Mouse (Mus musculus) monocyte, adult 5-6 weeks (primary cell): ENCODE measurements around the gene Ap4b1. TPM values are rescaled to one million over a fixed set of nuclear protein-coding genes. Genes with fewer than 3 reads are reported as not detected.
"Not testable (repeated sequence)": the region's sequence is repeated elsewhere in the genome, so short reads cannot be mapped to it uniquely, and the experiment has no call there.

ENCODE experiments used
- ATAC-seq: fragments of 153-309, 156-312 bp; replicated peaks from 2 replicates; pipeline ENCODE4 v1.8.0; 2017; ENCODE audit warnings: mild to moderate bottlenecking; ENCODE audit not compliant: low TSS enrichment, insufficient number of reproducible peaks, severe bottlenecking, poor library complexity, low FRiP score
- total RNA-seq: library from RNA; stranded (forward); fragments of 200-1000, 200-491, 200-594 nt; gene quantifications from 3 replicates; pipeline ENCODE4 v1.2.3, GENCODE M21; 2017

The Ap4b1 gene
- total RNA-seq, 1 experiment from 2014 or later: 26.6 TPM

- ATAC-seq: not testable (repeated sequence)
Measured at GRCm38 (mm10) chr3:103792111-103792406, 17.3 kb upstream of the Ap4b1 start.

DNA sequence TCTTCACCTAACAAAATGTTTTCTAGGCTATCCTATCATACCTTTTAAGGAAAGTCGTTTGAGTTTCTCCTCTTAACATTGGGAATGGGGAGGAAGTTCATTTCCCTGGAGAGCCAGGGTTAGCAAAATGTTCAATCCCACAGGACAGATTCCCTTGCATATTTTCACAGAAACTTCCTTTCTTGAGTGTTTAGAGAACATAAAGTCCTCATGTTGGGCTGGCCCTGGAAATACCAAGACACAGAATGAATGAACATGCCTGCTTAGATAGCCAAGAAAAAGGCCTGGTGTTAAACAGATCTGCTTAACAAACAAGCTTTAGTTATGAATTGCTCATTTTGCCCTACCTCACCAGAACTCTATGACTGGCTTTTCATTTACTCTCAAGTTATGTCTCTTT is 16.8 kb upstream of the Ap4b1 start:
- ATAC-seq: no peak

DNA sequence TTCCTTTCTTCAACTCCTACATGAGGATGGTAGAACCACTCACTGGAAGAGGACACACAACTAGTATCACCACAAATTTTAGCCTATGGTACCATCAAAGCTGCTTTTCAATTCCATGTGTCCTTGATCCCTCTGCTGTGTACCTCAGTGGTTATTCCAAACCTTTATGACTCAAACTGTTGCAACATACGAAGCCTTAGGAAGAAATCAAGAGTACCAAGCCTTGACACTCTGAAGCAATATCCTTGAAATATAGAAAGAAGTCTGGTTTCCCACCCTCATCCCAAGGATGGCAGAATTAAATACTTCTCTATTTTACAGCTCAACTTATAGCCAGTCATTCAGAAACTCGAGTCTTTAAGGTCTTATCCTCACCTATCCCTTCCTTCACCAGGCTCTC is 12.9 kb upstream of the Ap4b1 start:
- ATAC-seq: no peak

GRCm38 (mm10) chr3:103799507-103799906 is 9.8 kb upstream of the Ap4b1 start:
- ATAC-seq: no peak

DNA sequence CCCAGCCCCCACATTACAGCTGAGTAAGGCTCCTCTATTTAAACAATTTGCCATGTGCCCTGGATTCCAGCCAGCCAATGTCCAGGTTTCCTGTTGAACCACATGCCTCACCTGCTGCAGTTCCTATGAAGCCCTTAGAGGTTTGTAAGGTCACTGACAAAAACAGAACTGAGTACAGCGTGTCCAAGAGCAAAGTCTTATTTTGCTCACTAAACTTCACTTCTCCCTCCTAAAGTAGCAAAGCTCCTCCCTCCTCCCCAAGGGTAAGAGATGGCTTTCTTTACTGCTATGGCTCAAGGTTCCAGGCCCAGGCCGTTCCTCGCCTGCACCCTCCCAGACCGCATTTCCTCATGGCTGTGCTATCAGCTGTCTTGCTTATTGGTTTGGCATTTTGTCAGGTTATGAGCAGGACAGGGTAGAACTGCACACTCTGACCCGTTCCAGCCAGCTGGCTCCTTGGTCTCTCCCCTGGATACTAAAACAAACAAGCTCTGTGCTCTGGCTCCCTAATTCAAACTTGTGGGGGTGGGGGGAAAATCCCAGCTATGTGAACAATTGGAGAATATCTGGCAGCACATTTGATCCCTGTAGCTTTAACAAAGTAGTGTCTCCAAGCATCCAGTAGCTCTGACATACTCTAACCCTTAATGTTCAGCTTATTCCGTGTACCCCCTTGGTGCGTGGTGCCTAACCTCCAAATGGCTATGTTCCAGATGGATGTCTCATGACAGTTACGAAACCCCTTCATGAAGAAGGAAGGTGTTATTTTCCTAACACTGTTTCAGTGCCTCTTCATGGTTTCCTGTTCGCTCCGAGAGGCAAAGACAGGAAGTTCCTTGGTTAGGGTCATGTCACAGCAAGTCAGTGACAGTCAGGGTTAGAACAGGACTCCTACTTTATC is 7.4 kb upstream of the Ap4b1 start:
- ATAC-seq: peak; percentile 92

DNA sequence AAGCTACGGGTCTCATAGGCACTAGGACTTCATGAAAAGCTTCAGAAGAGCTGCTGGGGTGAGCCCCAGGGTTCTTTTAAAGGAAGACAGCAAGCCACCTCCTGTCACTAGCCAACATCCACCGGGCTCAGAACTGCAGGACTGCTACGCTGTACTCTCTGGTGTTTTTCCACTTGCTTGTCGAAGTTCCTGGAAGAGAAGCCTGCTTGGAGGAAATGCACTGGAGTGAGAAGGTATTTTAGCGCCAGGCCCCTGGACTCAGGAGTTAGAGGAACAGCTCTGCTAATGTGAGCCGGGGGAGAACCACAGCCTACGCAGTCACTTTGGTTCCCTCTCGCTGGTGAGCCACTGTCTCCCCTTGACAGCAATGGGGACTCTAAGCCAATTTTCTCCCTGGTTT is 6.5 kb upstream of the Ap4b1 start:
- no peak for ATAC-seq

DNA sequence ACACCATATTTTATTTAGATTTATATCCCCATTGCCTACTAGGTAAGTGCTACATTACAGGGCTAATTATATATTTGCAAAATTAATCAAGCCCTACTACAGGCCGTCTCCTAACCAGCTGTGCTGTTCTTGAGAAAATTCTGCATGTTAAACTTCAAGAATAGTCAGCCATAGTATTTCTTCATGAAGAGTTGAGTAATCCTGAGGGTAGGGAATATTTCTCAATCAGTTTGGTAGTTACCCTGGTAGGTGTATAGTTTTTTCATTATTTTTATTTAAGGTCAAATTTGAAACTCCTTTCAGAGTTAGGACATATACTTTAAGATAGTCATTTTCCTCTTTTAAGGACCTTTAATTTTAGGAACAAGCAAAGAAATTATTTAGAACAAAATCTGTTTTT is 3.6 kb upstream of the Ap4b1 start:
- ATAC-seq: no peak

DNA sequence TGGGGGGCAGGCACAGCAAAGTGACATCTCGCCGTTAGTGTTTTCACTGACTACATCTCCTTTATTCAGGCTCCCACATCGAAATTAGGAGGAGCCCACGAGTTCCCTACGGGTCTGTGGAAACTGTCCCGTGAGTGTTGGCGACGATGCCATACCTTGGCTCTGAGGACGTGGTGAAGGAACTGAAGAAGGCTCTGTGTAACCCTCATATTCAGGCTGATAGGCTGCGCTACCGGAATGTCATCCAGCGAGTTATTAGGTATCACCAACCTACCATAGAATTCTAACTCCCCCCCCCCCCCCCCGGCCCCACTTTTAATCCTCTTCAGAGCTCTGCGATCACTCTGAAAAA is 455 bp downstream of the Ap4b1 start:
- ATAC-seq: peak; percentile 47

DNA sequence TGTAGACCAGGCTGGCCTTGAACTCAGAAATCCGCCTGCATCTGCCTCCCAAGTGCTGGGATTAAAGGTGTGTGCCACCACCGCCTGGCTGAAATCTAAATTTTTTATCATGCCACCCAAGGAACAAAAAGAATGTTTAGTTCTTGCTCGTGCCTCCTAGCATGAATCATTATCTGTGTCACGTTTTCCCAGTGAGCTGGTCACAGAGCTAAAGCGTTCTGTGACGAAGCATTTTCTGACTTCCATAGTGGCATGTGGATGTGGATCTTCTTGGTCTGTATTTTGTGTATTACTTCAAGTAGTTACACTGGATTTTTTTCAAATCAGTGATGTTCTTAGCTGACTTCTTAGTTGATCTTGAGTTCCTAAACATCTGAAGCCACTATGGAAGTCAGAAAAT is 1.6 kb downstream of the Ap4b1 start:
- ATAC-seq: no peak

- ATAC-seq: no peak
Measured at GRCm38 (mm10) chr3:103827548-103827947, 18.2 kb downstream of the Ap4b1 start.

GRCm38 (mm10) chr3:103829036-103829435 is 19.7 kb downstream of the Ap4b1 start:
- ATAC-seq: no peak

GRCm38 (mm10) chr3:103830681-103831080 is 21.4 kb downstream of the Ap4b1 start:
- ATAC-seq: not testable (repeated sequence)

- ATAC-seq: no peak
Measured at GRCm38 (mm10) chr3:103831146-103831545, 21.8 kb downstream of the Ap4b1 start.

- ATAC-seq: no peak
Measured at GRCm38 (mm10) chr3:103832426-103832825, 23.1 kb downstream of the Ap4b1 start, which contains the start of gene Bcl2l15. Gene Bcl2l15 (plus strand): TSS chr3:103832601.

GRCm38 (mm10) chr3:103834001-103834400 is 24.7 kb downstream of the Ap4b1 start:
- ATAC-seq: no peak

GRCm38 (mm10) chr3:103835272-103835950 is 26.1 kb downstream of the Ap4b1 start:
- no peak for ATAC-seq

DNA sequence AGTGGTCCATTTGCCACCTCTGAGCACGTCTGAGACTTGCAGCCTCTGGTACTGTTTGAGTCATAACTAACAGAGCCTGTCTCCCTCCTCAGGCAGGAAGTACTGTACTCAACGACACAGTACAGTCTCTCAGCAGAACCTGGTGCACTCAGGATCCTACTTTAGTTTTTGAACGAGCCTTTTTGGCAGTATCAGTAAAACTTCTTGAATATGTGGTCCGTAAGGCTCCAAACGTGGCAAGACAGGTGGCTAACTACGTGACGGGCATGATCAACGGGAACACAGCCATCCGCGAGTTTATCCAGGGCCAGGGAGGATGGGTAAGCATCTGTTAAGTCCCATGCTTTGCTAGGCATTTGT is 26.6 kb downstream of the Ap4b1 start:
- ATAC-seq: no peak

DNA sequence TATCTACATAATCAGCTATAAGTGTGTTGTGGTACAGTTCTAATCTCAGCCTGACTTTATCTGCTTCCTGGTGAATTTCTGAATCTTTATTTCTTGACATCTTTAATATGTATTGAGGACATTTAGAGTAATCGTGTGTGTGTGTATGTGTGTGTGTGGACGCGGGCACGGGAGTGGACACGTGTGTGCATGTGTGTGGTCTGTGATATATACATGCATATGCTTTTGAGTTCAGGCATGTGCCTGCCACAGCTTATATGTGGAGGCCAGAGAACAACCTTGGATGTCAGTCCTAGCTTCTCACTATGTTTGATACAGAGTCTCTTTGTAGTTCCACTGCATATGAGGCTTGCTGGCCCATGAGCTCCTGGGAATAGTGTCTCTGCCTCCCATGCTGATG is 27.1 kb downstream of the Ap4b1 start:
- ATAC-seq: no peak

DNA sequence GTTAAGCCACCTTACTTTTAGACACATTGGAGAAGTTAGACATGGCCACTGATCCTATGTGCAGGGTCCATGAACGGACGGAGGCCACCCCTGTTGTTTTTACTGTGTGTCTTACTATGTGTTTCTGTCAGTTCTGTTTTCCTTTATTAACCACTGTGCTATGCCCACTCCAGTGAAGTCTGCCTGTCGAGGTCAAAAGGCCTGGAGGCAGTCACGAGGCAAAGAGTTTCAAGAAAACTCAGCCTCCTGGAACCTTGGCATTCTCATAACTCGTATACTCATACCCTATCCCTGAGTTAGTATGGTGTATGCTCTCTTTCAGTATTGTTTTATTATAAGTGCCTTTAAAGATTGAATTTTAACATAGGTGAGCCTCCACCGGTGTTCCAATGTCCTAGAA is 30.4 kb downstream of the Ap4b1 start:
- no peak for ATAC-seq

DNA sequence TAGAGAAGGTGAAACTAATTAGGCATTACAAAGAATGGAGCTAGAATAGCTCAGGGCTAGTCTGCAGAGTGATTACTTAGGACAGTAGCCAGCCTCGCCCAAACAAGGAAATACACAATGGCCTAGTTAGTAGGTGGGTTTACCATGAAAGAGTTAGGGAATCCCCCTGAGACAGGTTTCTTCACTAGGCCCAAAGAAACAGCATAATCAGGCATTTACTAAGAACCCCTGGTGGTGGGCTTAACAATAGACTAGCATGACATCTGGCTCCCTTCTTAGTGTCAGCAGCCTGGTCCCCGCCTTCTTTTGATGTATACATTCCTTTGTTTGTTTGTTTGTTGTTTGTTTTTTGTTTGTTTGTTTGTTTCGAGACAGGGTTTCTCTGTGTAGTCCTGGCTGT is 30.9 kb downstream of the Ap4b1 start:
- ATAC-seq: not testable (repeated sequence)
